Mouse (Mus musculus): ENCODE results near the gene Pdzd2. TPM values are rescaled to one million over a fixed set of nuclear protein-coding genes. Genes with fewer than 3 reads are reported as not detected.
A peak's percentile ranks its signal among the peaks of the same experiment; 100 is the strongest.

Gene Pdzd2
- polyA plus RNA-seq, 1 experiment from 2014 or later, result 19.2 TPM

- H3K4me2 ChIP-seq (ENCODE audit: low read depth, low read length), result no peak overlapping the region
- no peak overlapping the region for H3K4me3 ChIP-seq (ENCODE audit: low read length)
- WGBS, result 80% methylated on average over 7 of the region's 7 CpGs
- ATAC-seq (replicated peaks; ENCODE audit: extremely low read depth, insufficient read depth, low FRiP score), result no peak
- peaks cover 3% of the 10 kb centered on the region for H3K4me1 ChIP-seq (ENCODE audit: control insufficient read depth, insufficient read depth, low read length)
- H3K36me3 ChIP-seq (ENCODE audit: control insufficient read depth, insufficient read depth), result no peaks in the 10 kb centered on the region
- no peaks in the 10 kb centered on the region for H3K27me3 ChIP-seq (ENCODE audit: control insufficient read depth, insufficient read depth, low read length)
- no peak overlapping the region for H3K27ac ChIP-seq (ENCODE audit: low read length)
- 0 out of 2 replicates have a peak, but pooled peaks cover 5% of the 10 kb centered on the region for H3K9me3 ChIP-seq (replicated peaks; ENCODE audit: control insufficient read depth, low read length)
- H3K9ac ChIP-seq (ENCODE audit: low read length), result no peak overlapping the region
Observed at GRCm38 (mm10) chr15:12697741-12698140, 42.0 kb downstream of the Pdzd2 start.

GRCm38 (mm10) chr15:12696889-12697288 is 42.8 kb downstream of the Pdzd2 start:
- Histone ChIP-seq H3K9ac (ENCODE audit: low read length) (no peak overlapping the region), H3K4me1 (ENCODE audit: control insufficient read depth, insufficient read depth, low read length) (peaks cover 3% of the 10 kb centered on the region), H3K4me3 (ENCODE audit: low read length) (no peak overlapping the region), H3K27me3 (ENCODE audit: control insufficient read depth, insufficient read depth, low read length) (no peaks in the 10 kb centered on the region), H3K4me2 (ENCODE audit: low read depth, low read length) (no peak overlapping the region), H3K9me3 (replicated peaks; ENCODE audit: control insufficient read depth, low read length) (0 out of 2 replicates have a peak, but pooled peaks cover 5% of the 10 kb centered on the region), H3K27ac (ENCODE audit: low read length) (no peak overlapping the region), H3K36me3 (ENCODE audit: control insufficient read depth, insufficient read depth) (no peaks in the 10 kb centered on the region)
- 71% methylated on average over 8 of the region's 8 CpGs for WGBS
- ATAC-seq (replicated peaks; ENCODE audit: extremely low read depth, insufficient read depth, low FRiP score), result no peak

GRCm38 (mm10) chr15:12689716-12690381 is 49.9 kb downstream of the Pdzd2 start:
- Histone ChIP-seq H3K27me3 (ENCODE audit: control insufficient read depth, insufficient read depth, low read length) (no peaks in the 10 kb centered on the region), H3K9ac (ENCODE audit: low read length) (no peak overlapping the region), H3K27ac (ENCODE audit: low read length) (no peak overlapping the region), H3K4me1 (ENCODE audit: control insufficient read depth, insufficient read depth, low read length) (no peaks in the 10 kb centered on the region), H3K4me3 (ENCODE audit: low read length) (no peak overlapping the region), H3K9me3 (replicated peaks; ENCODE audit: control insufficient read depth, low read length) (0 out of 2 replicates have a peak, but pooled peaks cover 4% of the 10 kb centered on the region), H3K4me2 (ENCODE audit: low read depth, low read length) (no peak overlapping the region), H3K36me3 (ENCODE audit: control insufficient read depth, insufficient read depth) (peaks cover 2% of the 10 kb centered on the region; the same call in 1 of the 2 replicates)
- WGBS, result 69% methylated on average over 7 of the region's 7 CpGs
- ATAC-seq (replicated peaks; ENCODE audit: extremely low read depth, insufficient read depth, low FRiP score), result no peak

- peaks cover 12% of the 10 kb centered on the region for H3K4me1 ChIP-seq (ENCODE audit: control insufficient read depth, insufficient read depth, low read length)
- no peak overlapping the region for H3K27ac ChIP-seq (ENCODE audit: low read length)
- H3K27me3 ChIP-seq (ENCODE audit: control insufficient read depth, insufficient read depth, low read length), result no peaks in the 10 kb centered on the region
- no peak overlapping the region for H3K9ac ChIP-seq (ENCODE audit: low read length)
- H3K36me3 ChIP-seq (ENCODE audit: control insufficient read depth, insufficient read depth), result peaks cover 6% of the 10 kb centered on the region; the same call in 1 of the 2 replicates
- ATAC-seq (replicated peaks; ENCODE audit: extremely low read depth, insufficient read depth, low FRiP score), result no peak
- WGBS, result 62% methylated on average over 9 of the region's 9 CpGs
- no peak overlapping the region for H3K4me2 ChIP-seq (ENCODE audit: low read depth, low read length)
- H3K9me3 ChIP-seq (replicated peaks; ENCODE audit: control insufficient read depth, low read length), result 0 out of 2 replicates have a peak, but pooled peaks cover 3% of the 10 kb centered on the region
- no peak overlapping the region for H3K4me3 ChIP-seq (ENCODE audit: low read length)
Observed at GRCm38 (mm10) chr15:12682549-12682948, 57.2 kb downstream of the Pdzd2 start.

GRCm38 (mm10) chr15:12681891-12682290 is 57.8 kb downstream of the Pdzd2 start:
- no peak overlapping the region for H3K27ac ChIP-seq (ENCODE audit: low read length)
- H3K4me3 ChIP-seq (ENCODE audit: low read length), result no peak overlapping the region
- H3K36me3 ChIP-seq (ENCODE audit: control insufficient read depth, insufficient read depth), result peaks cover 6% of the 10 kb centered on the region; the same call in 1 of the 2 replicates
- 0 out of 2 replicates have a peak, but pooled peaks cover 3% of the 10 kb centered on the region for H3K9me3 ChIP-seq (replicated peaks; ENCODE audit: control insufficient read depth, low read length)
- no peaks in the 10 kb centered on the region for H3K27me3 ChIP-seq (ENCODE audit: control insufficient read depth, insufficient read depth, low read length)
- peaks cover 12% of the 10 kb centered on the region for H3K4me1 ChIP-seq (ENCODE audit: control insufficient read depth, insufficient read depth, low read length)
- no peak overlapping the region for H3K9ac ChIP-seq (ENCODE audit: low read length)
- 90% methylated on average over 2 of the region's 2 CpGs for WGBS
- no peak for ATAC-seq (replicated peaks; ENCODE audit: extremely low read depth, insufficient read depth, low FRiP score)
- H3K4me2 ChIP-seq (ENCODE audit: low read depth, low read length), result no peak overlapping the region

- H3K9ac ChIP-seq (ENCODE audit: low read length), result no peak overlapping the region
- H3K27me3 ChIP-seq (ENCODE audit: control insufficient read depth, insufficient read depth, low read length), result no peaks in the 10 kb centered on the region
- ATAC-seq (replicated peaks; ENCODE audit: extremely low read depth, insufficient read depth, low FRiP score), result peak; percentile 43; the same call in 1 of the 2 replicates
- no peak overlapping the region for H3K4me2 ChIP-seq (ENCODE audit: low read depth, low read length)
- H3K27ac ChIP-seq (ENCODE audit: low read length), result no peak overlapping the region; the same call in 1 of the 2 replicates
- H3K36me3 ChIP-seq (ENCODE audit: control insufficient read depth, insufficient read depth), result peaks cover 6% of the 10 kb centered on the region; the same call in 1 of the 2 replicates
- WGBS, result 64% methylated on average over 7 of the region's 7 CpGs
- H3K4me1 ChIP-seq (ENCODE audit: control insufficient read depth, insufficient read depth, low read length), result peaks cover 12% of the 10 kb centered on the region
- no peak overlapping the region for H3K4me3 ChIP-seq (ENCODE audit: low read length)
- H3K9me3 ChIP-seq (replicated peaks; ENCODE audit: control insufficient read depth, low read length), result 0 out of 2 replicates have a peak, but pooled peaks cover 3% of the 10 kb centered on the region
Observed at GRCm38 (mm10) chr15:12680750-12681149, 59.0 kb downstream of the Pdzd2 start.

- WGBS, result 75% methylated on average over 6 of the region's 6 CpGs
- no peaks in the 10 kb centered on the region for H3K27me3 ChIP-seq (ENCODE audit: control insufficient read depth, insufficient read depth, low read length)
Observed at GRCm38 (mm10) chr15:12679996-12680395, 59.7 kb downstream of the Pdzd2 start.

GRCm38 (mm10) chr15:12678540-12679112 is 61.1 kb downstream of the Pdzd2 start:
- Histone ChIP-seq H3K9me3 (replicated peaks; ENCODE audit: control insufficient read depth, low read length) (no peaks in the 10 kb centered on the region), H3K4me2 (ENCODE audit: low read depth, low read length) (no peak overlapping the region), H3K36me3 (ENCODE audit: control insufficient read depth, insufficient read depth) (no peaks in the 10 kb centered on the region), H3K4me3 (ENCODE audit: low read length) (no peak overlapping the region), H3K4me1 (ENCODE audit: control insufficient read depth, insufficient read depth, low read length) (peaks cover 12% of the 10 kb centered on the region), H3K27me3 (ENCODE audit: control insufficient read depth, insufficient read depth, low read length) (no peaks in the 10 kb centered on the region), H3K9ac (ENCODE audit: low read length) (no peak overlapping the region), H3K27ac (ENCODE audit: low read length) (no peak overlapping the region)
- no peak for ATAC-seq (replicated peaks; ENCODE audit: extremely low read depth, insufficient read depth, low FRiP score)
- WGBS, result 18% methylated on average over 2 of the region's 2 CpGs

More at GRCm38 (mm10) chr15:12679996-12680395, 59.7 kb downstream of the Pdzd2 start:
- no peak overlapping the region for H3K4me2 ChIP-seq (ENCODE audit: low read depth, low read length)
- no peak for ATAC-seq (replicated peaks; ENCODE audit: extremely low read depth, insufficient read depth, low FRiP score)
- H3K27ac ChIP-seq (ENCODE audit: low read length), result no peak overlapping the region
- H3K9ac ChIP-seq (ENCODE audit: low read length), result no peak overlapping the region
- peaks cover 12% of the 10 kb centered on the region for H3K4me1 ChIP-seq (ENCODE audit: control insufficient read depth, insufficient read depth, low read length)
- H3K36me3 ChIP-seq (ENCODE audit: control insufficient read depth, insufficient read depth), result peaks cover 5% of the 10 kb centered on the region; the same call in 1 of the 2 replicates
- H3K4me3 ChIP-seq (ENCODE audit: low read length), result no peak overlapping the region
- H3K9me3 ChIP-seq (replicated peaks; ENCODE audit: control insufficient read depth, low read length), result 0 out of 2 replicates have a peak, but pooled peaks cover 2% of the 10 kb centered on the region

GRCm38 (mm10) chr15:12675366-12675765 is 64.4 kb downstream of the Pdzd2 start:
- Histone ChIP-seq H3K36me3 (ENCODE audit: control insufficient read depth, insufficient read depth) (no peaks in the 10 kb centered on the region), H3K9me3 (replicated peaks; ENCODE audit: control insufficient read depth, low read length) (peaks cover 3% of the 10 kb centered on the region; the same call in 1 of the 2 replicates), H3K9ac (ENCODE audit: low read length) (no peak overlapping the region), H3K27ac (ENCODE audit: low read length) (no peak overlapping the region), H3K4me1 (ENCODE audit: control insufficient read depth, insufficient read depth, low read length) (peaks cover 13% of the 10 kb centered on the region), H3K4me3 (ENCODE audit: low read length) (no peak overlapping the region), H3K27me3 (ENCODE audit: control insufficient read depth, insufficient read depth, low read length) (no peaks in the 10 kb centered on the region), H3K4me2 (ENCODE audit: low read depth, low read length) (no peak overlapping the region)
- WGBS, result 78% methylated on average over 3 of the region's 3 CpGs
- no peak for ATAC-seq (replicated peaks; ENCODE audit: extremely low read depth, insufficient read depth, low FRiP score)

All from heart, embryonic 16.5 days (tissue).